Mouse (Mus musculus): ENCODE data around the gene Fam171b.

GRCm38 (mm10) chr2:83766058-83766457 lies 46.4 kb upstream of the Fam171b start:
- no peak for TF ChIP-seq POLR2A (IDR thresholded peaks at IDR 0.05; ENCODE audit: extremely low read depth, insufficient read depth, low read length)
- no peak for TF ChIP-seq CTCF (IDR thresholded peaks at IDR 0.05; ENCODE audit: extremely low read depth, insufficient read depth, low read length)
